Mouse (Mus musculus) midbrain, embryonic 14.5 days (tissue): ENCODE results near the gene Myt1l. TPM values are rescaled to one million over a fixed set of nuclear protein-coding genes. Genes with fewer than 3 reads are reported as not detected.

Source experiments
- ATAC-seq: fragments of 200-750 bp; cut with Nextera tagmentation; 2 replicates; pipeline ENCODE4 v1.8.0; 2017; ENCODE audit warnings: moderate number of reproducible peaks, moderate library complexity; ENCODE audit not compliant: low FRiP score, low TSS enrichment
- DNase-seq: peaks from one replicate; pipeline ENCODE4 v3.0.0-alpha.2; 2015
- H3K27ac ChIP-seq: fragments of 300-500 bp; sonication (generic); replicated peaks from 2 replicates; pipeline ENCODE4 v1.5.1; 2014; ENCODE audit warnings: mild to moderate bottlenecking, low read depth, low read length, moderate library complexity
- H3K27me3 ChIP-seq: fragments of 300-500 bp; sonication (generic); 2 replicates; pipeline ENCODE4 v1.6.1; 2014; ENCODE audit warnings: low read length, control low read depth, mixed read lengths; ENCODE audit not compliant: control insufficient read depth, insufficient read depth
- H3K36me3 ChIP-seq: fragments of 300-500 bp; sonication (generic); 2 replicates; pipeline ENCODE4 v1.6.1; 2014; ENCODE audit warnings: low read length, control low read depth; ENCODE audit not compliant: control insufficient read depth, insufficient read depth
- H3K4me1 ChIP-seq: fragments of 300-500 bp; sonication (generic); 2 replicates; pipeline ENCODE4 v1.6.1; 2014; ENCODE audit warnings: mild to moderate bottlenecking, antibody characterized with exemption, low read length, control low read depth; ENCODE audit not compliant: control insufficient read depth, insufficient read depth
- H3K4me2 ChIP-seq: fragments of 300-500 bp; sonication (generic); 2 replicates; pipeline ENCODE4 v1.6.1; 2014; ENCODE audit warnings: mild to moderate bottlenecking, low read length, moderate library complexity
- H3K4me3 ChIP-seq: fragments of 300-500 bp; sonication (generic); replicated peaks from 2 replicates; pipeline ENCODE4 v1.5.1; 2014; ENCODE audit warnings: low read depth, low read length
- H3K9ac ChIP-seq: fragments of 300-500 bp; sonication (generic); replicated peaks from 2 replicates; pipeline ENCODE4 v1.6.1; 2014; ENCODE audit warnings: mild to moderate bottlenecking, low read length, moderate library complexity
- H3K9me3 ChIP-seq: fragments of 300-500 bp; sonication (generic); 2 replicates; pipeline ENCODE4 v1.6.1; 2016; ENCODE audit warnings: low read length, control low read depth, mixed read lengths; ENCODE audit not compliant: control insufficient read depth
- WGBS: fragments of 180-500 bp; shearing (Covaris S2); extraction: QIAGEN DNeasy Blood & Tissue Kit; methylation state at CpG from one replicate; pipeline ENCODE4 v1.1.7; 2014; 5-methylcytosine and 5-hydroxymethylcytosine counted together
- polyA plus RNA-seq: library from polyadenylated mRNA; unstranded; fragments of >200 nt; fragmentation: Nextera tagmentation; extraction: Ambion mirVana; gene quantifications from 2 replicates; pipeline ENCODE4 v1.2.1, GENCODE M21; 2014

The Myt1l gene
- polyA plus RNA-seq, 1 experiment from 2014 or later = 250 TPM

DNA sequence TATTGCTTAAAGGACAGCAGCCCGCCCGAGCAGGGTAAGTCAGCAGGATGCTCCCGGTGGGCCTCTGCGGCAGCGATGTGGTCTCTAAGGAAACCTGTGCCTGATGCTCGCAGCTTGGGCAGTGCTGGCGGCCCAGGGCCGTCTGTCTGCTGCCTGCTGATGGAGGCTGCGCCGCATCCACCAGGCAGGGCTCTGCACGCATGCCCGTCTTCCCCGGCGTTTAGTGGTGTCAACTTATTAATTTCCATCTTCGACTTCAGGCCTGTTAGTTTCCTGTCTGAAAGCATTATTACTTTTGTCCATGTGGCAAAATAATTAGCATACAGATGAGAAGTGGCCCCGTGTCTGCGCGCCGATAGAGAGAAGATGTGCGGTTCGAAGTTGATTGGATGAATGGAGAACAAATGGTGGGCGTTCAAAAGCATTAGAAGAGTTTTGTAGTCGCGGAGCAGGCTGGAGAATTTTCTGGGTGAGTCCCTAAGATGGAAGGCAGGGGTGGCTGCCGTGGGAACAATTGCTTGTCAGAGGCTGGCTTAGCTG lies 6.6 kb downstream of the Myt1l start:
- H3K4me3 ChIP-seq = peak overlapping the region; percentile 52
- DNase-seq (peak; percentile 78), ATAC-seq (no peak)
- no peaks in the 10 kb centered on the region for H3K27me3 ChIP-seq
- under 1% methylated on average over 25 of the region's 25 CpGs for WGBS
- H3K9me3 ChIP-seq = no peaks in the 10 kb centered on the region
- peak overlapping the region; percentile 86 for H3K9ac ChIP-seq
- peak overlapping the region; percentile 93 for H3K27ac ChIP-seq
- H3K4me1 ChIP-seq = peaks cover 49% of the 10 kb centered on the region
- H3K36me3 ChIP-seq = no peaks in the 10 kb centered on the region
- peak overlapping the region; percentile 78 for H3K4me2 ChIP-seq

DNA sequence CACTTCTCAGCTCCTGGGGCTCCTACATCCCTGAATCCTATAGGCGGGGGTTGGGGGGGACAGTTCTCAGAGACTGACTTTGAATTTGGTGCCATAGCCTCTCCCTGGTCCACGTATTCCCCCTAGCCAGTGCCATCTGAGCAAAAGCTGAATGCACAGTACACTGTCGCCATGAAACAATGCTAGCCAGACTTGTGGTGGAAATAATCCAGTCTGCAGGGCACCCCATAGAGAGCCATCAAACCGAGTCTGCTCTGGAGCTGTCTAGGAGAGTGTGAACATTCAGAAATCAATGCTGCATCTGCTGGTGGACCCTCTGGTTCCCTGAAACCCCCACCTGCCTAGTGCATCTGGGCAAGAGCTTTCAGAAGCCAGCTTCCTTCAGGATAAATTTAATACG lies 9.7 kb downstream of the Myt1l start:
- ATAC-seq = no peak
- 24% methylated on average over 5 of the region's 5 CpGs for WGBS
- H3K4me1 ChIP-seq = peaks cover 58% of the 10 kb centered on the region

DNA sequence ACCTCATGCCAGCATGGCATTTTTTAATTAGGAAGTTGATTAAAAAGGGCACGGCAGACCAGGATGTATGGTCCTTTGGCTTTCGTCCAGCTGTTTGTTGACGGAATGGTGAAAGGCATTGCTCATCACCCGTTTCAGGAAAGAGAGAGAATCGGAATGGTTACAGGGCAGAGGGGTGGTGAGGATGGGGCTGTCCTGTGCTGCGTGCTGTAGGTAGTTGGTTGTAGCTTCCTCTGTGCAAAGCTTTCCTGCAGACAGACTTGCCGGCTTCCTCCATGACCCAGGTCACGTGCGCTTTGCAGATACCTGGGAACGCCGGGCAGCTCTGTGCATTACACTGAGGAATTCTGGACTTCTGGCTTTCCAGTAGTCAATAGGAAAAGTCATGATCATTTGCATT lies 10.3 kb downstream of the Myt1l start:
- H3K9ac ChIP-seq = peak overlapping the region; percentile 86
- H3K4me2 ChIP-seq = peak overlapping the region; percentile 78
- no peaks in the 10 kb centered on the region for H3K27me3 ChIP-seq
- peaks cover 55% of the 10 kb centered on the region for H3K4me1 ChIP-seq
- peak overlapping the region; percentile 93 for H3K27ac ChIP-seq
- peak overlapping the region; percentile 52 for H3K4me3 ChIP-seq
- no peak for ATAC-seq
- 35% methylated on average over 11 of the region's 11 CpGs for WGBS
- H3K36me3 ChIP-seq = no peaks in the 10 kb centered on the region
- peak; percentile 68 for DNase-seq
- H3K9me3 ChIP-seq = no peaks in the 10 kb centered on the region

More for the DNA sequence above, 9.7 kb downstream of the Myt1l start:
- no peaks in the 10 kb centered on the region for H3K9me3 ChIP-seq
- H3K4me3 ChIP-seq = peak overlapping the region; percentile 52
- H3K4me2 ChIP-seq = peak overlapping the region; percentile 78
- peak overlapping the region; percentile 86 for H3K9ac ChIP-seq
- peak; percentile 63 for DNase-seq
- H3K36me3 ChIP-seq = no peaks in the 10 kb centered on the region
- H3K27me3 ChIP-seq = no peaks in the 10 kb centered on the region
- H3K27ac ChIP-seq = peak overlapping the region; percentile 93

DNA sequence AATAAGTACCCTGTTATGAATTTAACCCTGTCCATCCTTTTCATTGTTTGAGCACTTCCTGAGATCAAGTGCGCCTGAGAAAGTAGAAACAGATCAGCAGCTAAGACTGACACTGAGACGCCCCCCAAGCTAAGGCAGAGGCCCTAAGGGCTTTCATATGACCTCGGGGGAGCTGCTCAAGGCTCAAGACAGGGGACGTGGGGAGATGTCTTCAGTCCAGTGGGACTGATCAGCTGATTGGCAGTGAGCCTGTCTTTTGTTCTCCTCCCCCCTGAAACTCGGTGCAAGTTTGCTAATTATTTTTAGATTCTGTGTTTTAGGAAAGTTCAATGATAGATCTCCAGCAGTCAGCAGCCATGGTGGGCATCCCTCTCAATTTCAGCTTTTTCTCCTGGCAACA lies 10.9 kb downstream of the Myt1l start:
- Histone ChIP-seq H3K4me2 (peak overlapping the region; percentile 78), H3K4me3 (peak overlapping the region; percentile 52), H3K4me1 (peaks cover 49% of the 10 kb centered on the region), H3K9ac (peak overlapping the region; percentile 43), H3K27me3 (no peaks in the 10 kb centered on the region), H3K27ac (peak overlapping the region; percentile 76), H3K36me3 (no peaks in the 10 kb centered on the region), H3K9me3 (no peaks in the 10 kb centered on the region)
- peak; percentile 21 for DNase-seq
- no peak for ATAC-seq
- WGBS = 15% methylated on average over 5 of the region's 5 CpGs

DNA sequence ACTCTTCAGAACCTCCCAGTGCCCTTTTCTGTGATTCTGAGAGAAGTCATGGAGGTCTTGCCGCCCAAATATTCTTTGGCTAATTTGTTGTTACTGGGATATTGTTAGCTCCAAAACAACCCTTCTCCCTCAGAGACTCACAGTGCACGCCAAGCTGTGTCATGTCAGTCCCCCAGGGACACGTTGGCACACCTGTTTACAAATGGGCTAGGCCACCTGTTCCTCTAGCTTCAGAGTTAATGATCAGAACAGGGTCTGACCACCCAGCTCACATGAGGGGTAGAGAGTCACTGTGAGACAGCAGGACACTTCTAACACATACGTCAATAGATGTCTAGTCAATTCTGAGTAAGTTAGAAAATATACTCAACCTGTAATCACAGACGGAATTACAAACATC lies 12.6 kb downstream of the Myt1l start:
- H3K27ac ChIP-seq = no peak overlapping the region
- H3K4me1 ChIP-seq = peaks cover 47% of the 10 kb centered on the region
- DNase-seq (no peak), ATAC-seq (no peak)
- H3K36me3 ChIP-seq = no peaks in the 10 kb centered on the region
- no peak overlapping the region for H3K9ac ChIP-seq
- WGBS = 80% methylated on average over 5 of the region's 5 CpGs
- H3K27me3 ChIP-seq = no peaks in the 10 kb centered on the region
- no peak overlapping the region for H3K4me3 ChIP-seq
- peak overlapping the region; percentile 78 for H3K4me2 ChIP-seq
- H3K9me3 ChIP-seq = no peaks in the 10 kb centered on the region

DNA sequence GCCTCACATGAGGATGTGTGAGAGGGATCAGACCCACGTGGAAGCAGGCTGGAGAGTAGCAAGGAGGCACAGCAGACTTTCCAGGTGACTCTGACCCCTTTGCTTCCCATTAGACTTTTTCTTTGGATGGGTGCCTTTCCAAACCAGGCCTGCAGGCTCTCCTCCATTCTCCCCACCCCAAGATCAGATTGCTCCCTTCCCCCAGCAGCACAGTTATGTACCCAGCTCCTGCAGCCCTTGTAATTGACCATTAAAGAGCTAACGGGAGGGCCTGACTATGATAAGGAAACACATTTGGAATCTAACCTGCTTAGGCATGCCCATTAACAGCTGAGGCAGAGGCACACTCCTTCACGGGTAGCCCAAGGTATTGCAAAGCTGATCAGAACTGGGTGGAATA lies 17.9 kb downstream of the Myt1l start:
- H3K27ac ChIP-seq = no peak overlapping the region
- H3K9ac ChIP-seq = no peak overlapping the region
- no peaks in the 10 kb centered on the region for H3K27me3 ChIP-seq
- H3K36me3 ChIP-seq = no peaks in the 10 kb centered on the region; the same call in 1 of the 2 replicates
- no peak for DNase-seq
- peaks cover 30% of the 10 kb centered on the region for H3K4me1 ChIP-seq
- no peak overlapping the region for H3K4me3 ChIP-seq
- H3K9me3 ChIP-seq = no peaks in the 10 kb centered on the region
- ATAC-seq = no peak
- WGBS = 52% methylated on average over 3 of the region's 3 CpGs
- no peak overlapping the region for H3K4me2 ChIP-seq

DNA sequence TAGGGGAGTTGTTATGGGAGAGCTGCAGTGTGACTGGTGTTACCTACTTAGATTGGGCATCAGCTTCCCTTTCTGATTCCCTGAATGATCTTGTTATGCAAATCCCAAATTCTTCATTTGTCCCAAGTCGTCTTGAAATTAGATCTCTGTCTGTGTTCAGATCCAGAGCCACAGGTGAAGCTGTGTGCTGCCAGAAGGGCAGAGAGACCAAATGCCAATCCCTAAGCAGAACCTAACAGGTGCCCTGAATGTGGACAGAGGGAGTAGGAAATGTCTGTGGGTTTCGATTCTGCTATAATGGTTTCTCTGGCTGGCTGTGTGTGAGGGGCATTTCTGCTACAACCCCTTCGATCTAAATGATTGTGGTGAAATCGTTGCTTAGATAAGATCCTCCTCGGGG lies 18.9 kb downstream of the Myt1l start:
- Histone ChIP-seq H3K4me1 (peaks cover 30% of the 10 kb centered on the region), H3K27ac (peak overlapping the region; percentile 47), H3K9ac (no peak overlapping the region), H3K4me3 (no peak overlapping the region), H3K27me3 (no peaks in the 10 kb centered on the region), H3K36me3 (no peaks in the 10 kb centered on the region; the same call in 1 of the 2 replicates), H3K9me3 (no peaks in the 10 kb centered on the region), H3K4me2 (no peak overlapping the region)
- DNase-seq (no peak), ATAC-seq (no peak)
- 63% methylated on average over 5 of the region's 5 CpGs for WGBS

DNA sequence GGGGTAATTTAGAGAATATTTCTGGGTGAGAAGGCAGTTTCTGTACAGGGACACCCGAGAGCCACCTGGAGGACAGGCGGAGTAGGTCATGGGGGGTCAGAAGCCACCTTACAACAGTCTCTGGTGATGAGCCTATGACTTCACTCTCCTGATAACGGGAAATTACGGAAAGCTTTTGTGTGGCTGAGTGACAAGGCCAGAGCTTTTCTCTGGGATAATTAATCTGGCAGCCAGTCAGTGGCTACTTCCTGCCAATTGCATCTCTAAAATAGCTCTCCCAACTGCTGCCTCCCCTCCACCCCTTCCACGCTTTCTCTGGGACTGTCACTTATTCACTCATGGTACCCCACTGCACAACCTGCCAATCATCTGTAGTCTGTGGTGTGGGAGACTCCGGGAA lies 19.6 kb downstream of the Myt1l start:
- Histone ChIP-seq H3K27ac (peak overlapping the region; percentile 47), H3K4me2 (no peak overlapping the region), H3K27me3 (no peaks in the 10 kb centered on the region), H3K4me1 (peaks cover 24% of the 10 kb centered on the region), H3K9me3 (no peaks in the 10 kb centered on the region), H3K36me3 (no peaks in the 10 kb centered on the region; the same call in 1 of the 2 replicates), H3K9ac (no peak overlapping the region), H3K4me3 (no peak overlapping the region)
- ATAC-seq (peak; percentile 40; the same call in 1 of the 2 replicates), DNase-seq (peak; percentile 42)
- WGBS = 53% methylated on average over 6 of the region's 6 CpGs

DNA sequence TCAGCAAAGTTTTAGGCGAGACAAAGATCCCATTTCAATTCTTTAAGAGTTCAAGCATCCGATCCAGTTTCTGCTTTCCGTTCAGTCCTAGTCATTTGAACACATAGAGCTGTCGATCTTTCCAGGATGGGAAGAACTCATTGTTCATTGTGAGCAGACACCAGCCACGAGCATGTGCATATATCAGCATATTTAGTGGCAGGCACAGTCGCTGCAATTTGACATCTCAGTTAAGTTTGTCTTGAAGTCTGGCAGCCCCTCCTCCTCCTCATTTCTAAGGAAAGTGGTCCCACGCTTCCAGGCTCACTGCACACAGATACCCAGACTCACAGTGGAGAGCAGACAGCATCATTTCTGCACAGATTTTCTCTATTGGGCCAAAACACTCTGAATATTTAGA lies 25.0 kb downstream of the Myt1l start:
- ATAC-seq (no peak), DNase-seq (peak; percentile 30)
- no peak overlapping the region for H3K9ac ChIP-seq
- H3K36me3 ChIP-seq = no peaks in the 10 kb centered on the region
- H3K4me1 ChIP-seq = peaks cover 8% of the 10 kb centered on the region
- H3K4me3 ChIP-seq = no peak overlapping the region
- H3K27me3 ChIP-seq = no peaks in the 10 kb centered on the region
- no peaks in the 10 kb centered on the region for H3K9me3 ChIP-seq
- 24% methylated on average over 7 of the region's 7 CpGs for WGBS
- no peak overlapping the region for H3K27ac ChIP-seq
- H3K4me2 ChIP-seq = no peak overlapping the region
